Mouse (Mus musculus) ZHBTc4 (cell line): ENCODE measurements around the gene Fat2.

ENCODE experiments used
- DNase-seq: peaks from one replicate; pipeline ENCODE4 v3.0.0-alpha.2; 2011; ENCODE audit warnings: low read depth, low spot score

Gene Fat2

DNA sequence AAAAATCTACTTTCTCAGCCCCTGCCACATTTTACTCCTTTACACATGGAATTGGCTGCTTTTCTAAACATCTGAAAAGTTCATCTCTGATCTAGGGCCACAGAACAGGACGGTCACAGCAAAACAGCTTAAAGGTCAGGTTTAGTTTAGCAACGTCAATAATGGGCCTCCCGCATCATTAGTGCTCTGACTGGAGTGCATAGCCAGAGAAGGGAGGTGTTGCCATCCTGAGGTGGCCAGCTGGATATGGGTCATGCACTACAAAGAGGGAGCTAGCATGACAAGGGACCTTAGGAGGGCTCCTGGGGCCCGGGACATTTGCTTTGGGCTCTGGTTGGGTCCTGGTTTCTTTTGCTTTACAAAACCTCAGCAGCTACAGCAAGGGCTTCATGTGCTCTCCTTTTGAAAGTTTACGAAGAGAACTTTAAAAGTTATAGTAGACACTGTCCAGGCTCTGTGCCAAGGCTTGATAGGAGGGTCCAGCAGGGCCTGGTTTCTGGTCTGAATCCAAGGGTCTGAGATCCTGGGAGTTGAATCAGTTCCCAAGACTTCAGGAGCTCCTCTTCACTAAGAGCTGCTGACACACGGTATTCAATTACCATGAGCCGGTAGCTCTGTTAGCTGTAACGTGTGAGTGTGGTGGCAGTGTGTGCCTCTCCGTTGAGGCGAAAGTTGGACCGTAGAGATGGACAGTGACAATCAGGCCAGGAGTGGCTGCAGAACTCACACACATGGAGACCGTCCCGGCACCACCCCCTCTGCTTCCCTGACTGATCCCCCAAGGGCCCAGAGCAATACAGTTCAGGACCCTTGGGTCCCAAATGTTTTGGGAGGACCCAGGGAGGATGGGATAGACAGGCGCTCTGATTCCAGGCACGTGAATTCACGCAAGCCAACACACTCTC is 6.2 kb downstream of the Fat2 start:
- DNase-seq = no peak

- no peak for DNase-seq
Observed at GRCm38 (mm10) chr11:55327558-55328409, 8.6 kb downstream of the Fat2 start.

DNA sequence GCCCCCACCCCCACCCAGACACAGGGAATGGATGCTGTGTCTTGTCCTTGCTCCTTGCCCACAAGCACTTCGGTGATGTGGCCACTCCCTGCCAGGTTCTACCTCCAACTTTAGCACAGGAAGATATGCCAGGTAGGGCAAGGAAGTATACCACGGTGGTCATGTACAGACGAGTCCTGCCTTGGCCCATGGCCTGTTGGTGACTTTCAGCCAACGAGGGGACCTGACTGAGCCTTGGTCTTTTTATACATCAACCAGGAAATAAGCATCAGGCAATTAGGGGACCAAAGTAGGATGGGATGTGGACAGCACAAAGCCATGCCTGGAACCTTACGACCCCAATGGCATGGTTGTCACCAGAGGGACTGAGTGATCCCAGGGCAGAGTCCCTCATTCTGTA is 9.3 kb downstream of the Fat2 start:
- DNase-seq = no peak

GRCm38 (mm10) chr11:55326211-55326610 is 10.2 kb downstream of the Fat2 start:
- no peak for DNase-seq

GRCm38 (mm10) chr11:55323854-55324253 is 12.5 kb downstream of the Fat2 start:
- peak; percentile 95 for DNase-seq

DNA sequence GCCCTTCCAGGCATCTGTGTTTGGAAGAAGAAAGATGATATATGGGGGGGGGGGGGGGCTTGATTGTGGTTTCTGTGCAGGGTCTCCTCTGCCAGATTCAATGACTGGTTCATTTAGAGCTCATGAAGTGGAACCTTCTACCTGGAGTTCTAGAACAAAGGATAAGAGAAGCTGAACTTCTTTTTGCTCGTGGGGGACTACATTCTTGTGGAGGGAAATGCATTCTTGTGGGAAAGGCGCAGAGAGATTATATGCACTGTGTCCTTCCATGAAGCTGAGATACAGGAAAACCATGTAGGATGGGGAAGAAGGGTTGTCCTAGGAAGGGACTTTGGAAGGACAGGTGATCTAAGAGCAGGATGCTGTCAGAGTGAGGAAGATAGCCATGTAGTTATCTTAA is 15.4 kb downstream of the Fat2 start:
- no peak for DNase-seq

DNA sequence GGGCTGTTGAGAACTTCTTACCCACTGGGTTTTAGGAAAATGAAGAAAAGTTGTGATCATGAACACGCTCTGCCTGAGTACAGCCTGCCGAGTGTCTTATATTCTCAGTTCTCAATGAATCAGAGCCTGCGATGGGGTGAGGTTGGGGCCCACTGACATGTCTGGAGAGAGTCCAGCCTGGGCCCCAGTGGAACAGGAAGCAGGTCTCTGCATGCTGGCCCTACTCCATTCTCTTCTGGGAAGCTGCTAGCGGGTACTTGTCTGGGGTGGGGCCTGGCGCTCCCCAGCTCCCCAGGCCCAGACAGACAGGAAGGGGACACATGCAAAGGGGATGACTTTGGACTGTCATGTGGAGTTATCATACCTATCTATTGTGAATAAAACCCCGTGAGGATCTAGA is 20.4 kb downstream of the Fat2 start:
- no peak for DNase-seq

DNA sequence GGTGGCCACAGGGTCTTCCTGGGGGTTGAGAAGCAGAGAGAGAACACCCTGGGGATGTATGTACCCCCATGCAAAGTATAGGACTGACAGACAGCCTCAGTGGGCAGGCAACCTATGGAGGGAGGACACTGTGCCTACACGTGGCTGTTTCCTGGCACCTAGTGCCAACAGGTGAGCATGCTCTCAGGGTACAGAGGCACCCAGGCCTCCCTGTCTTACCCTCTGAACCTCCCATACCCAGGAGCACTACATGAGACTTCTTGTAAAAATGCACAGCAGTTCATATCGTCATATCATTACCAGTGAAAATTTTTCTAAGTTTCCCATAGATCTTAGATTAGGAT is 21.7 kb downstream of the Fat2 start:
- DNase-seq = no peak

DNA sequence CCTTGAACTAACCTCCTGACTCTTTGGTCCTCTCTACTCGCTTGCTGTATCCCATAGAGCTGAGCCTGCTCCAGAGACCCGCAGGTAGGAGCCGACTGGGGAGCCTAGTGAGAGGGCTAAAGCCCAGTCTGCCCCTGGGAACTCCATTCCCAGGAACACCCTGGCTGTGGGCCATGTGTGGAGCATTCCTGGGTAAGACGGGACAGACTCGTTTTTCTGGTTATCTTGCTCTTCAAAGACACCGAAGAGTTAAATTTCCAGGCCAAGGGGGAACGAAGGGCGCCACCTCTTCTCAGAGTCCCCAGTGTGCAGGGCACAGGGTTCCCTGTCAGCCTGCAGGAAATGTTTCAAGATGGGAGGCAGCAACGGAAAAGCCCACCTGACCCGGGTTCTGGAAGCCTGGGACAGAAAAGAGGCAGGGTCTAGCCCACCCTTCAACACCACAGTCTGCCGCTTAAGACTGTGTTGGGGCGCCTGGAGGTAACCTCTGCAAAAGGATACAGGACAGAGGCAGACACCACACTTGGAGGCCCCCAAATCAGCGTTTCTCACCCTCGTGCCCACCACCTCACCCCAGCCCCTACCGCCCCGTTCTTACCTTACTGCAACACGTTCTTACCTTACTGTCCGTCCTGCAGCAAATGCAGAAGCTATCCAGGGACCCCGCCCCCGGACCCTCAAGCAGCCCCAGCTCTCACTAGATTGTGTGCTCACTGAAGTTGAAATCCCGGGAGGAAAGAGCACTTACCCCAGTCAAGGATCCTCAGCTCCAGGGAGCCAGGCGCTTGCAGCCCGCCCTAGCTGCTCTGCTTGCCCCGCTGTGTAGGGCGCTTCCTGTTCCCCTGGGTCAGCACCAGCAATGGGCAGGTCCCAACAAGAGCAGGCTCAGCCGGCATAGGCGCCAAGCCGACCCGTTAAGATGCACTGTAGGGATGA is 22.3 kb downstream of the Fat2 start:
- peak; percentile 22 for DNase-seq

DNA sequence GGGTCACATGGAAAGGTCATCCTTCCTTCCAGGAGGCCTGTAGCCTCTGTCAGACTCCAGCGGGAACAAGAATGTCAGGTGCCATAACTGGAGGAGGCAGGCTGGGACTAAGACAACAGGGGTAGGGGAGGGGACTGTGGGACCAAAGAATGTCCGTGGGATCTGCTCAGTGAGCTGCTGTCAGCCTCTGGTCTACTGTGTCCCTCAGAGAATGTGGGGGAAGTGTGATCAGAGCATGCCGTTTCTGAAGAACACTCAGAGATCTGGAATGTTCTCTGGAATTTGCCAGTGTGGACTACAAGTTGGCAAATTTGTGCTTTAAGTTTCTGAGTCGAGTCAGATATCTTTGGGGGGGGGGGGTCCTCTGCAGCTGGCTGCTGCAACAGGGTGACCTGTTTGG is 34.0 kb downstream of the Fat2 start:
- no peak for DNase-seq

GRCm38 (mm10) chr11:55293179-55293578 is 43.2 kb downstream of the Fat2 start:
- no peak for DNase-seq

- no peak for DNase-seq
Observed at GRCm38 (mm10) chr11:55291901-55292300, 44.5 kb downstream of the Fat2 start.

DNA sequence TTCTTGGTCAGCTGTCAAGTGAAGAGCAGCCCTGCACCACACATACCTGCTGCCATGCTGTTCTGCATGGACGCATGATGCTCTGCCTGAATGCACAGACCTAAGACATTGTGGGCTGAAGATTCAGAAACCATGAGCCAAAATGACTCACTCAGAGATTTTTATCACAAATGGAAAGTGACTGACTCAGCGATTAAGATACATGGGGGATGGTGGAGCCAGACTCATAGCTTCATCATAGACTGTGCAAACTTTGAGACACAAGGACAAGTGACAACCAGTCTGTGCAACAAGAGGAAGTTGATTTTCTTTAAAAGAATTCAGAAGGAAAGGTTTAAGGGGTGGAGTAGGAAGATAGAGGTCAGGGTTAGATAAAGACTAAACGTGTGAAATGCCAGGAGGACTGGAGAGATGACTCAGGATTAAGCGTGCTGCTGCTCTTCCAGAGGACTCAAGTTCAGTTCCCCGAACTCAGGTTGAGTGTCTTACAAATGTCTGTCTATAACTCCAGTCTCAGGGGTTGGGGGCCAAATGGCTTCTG is 46.4 kb downstream of the Fat2 start:
- no peak for DNase-seq

DNA sequence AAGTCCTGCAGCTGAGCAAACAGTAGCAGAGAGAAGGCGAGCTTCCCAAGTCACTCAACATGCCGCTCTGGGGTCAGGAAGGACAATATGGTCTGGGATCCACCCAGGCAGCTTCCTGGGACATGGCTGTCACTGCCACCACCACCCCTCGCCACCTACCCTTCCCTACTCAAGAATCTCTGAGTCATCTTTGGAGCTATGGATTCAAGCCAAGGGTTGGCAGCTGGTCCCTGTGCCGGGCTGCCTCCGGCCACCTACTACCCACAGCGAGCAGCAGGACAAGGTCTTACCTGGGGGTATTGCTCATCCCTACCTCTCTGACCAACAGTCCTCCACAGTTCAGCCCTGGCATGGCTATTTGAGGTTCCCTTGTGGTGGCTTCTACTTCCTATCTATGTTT is 61.6 kb downstream of the Fat2 start:
- DNase-seq = no peak

DNA sequence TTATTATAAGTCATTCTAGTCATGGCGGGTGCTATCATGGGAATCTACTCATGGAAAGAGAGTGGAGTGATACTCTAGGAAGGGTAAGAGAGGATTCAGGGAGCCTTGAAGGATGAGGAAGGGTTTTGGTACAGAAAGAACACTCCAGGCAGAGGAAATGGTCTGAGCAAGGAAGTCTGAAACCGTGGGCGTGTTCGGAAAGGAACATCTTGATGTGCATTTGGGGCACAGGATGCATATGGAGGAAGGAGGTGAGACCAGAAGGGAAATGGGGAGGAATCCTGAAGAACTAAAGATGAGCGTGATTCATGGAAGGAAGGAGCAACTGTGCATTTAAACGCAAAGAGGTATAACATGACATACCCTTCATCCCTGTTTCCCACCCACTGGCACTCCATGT is 67.8 kb downstream of the Fat2 start:
- no peak for DNase-seq

DNA sequence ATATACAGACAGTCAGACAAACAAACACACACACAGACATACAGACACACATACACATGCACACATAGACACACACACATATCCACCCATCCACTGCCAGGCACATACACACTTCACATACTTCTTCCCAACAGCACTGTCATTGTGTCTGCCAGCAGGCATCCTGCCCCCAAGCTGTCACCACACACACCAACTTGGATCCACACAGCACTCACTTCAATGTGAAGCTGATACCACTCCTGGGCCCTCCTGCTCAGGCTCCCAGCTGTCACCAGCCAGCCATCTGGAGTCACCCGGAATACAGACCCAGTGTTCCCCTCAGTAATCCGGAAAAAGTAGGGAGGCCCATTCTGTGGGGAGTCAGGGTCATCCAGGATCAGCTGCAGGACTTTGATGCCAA is 70.7 kb downstream of the Fat2 start:
- DNase-seq = no peak

- no peak for DNase-seq
Observed at GRCm38 (mm10) chr11:55264318-55264717, 72.0 kb downstream of the Fat2 start.

DNA sequence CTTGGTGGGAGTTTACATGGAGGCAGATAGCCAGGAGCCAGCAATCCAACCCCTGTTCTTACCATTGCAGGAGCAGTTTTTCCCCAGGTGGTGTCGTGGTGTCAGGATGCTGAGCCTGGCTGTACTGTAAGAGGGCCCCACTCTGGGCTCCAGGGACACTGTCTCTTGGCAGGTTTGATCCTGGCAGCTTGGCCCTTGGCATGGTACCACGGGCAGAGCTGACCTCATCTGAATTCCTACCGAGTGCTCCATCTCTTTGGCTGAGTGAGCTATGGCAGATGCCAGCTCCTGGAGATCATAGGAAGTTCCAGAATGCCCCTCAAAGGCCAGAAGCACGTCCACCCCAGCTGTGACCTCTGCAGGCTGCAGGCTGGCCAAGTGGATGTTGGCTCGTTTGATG is 74.4 kb downstream of the Fat2 start:
- no peak for DNase-seq

- DNase-seq = no peak
Observed at GRCm38 (mm10) chr11:55261105-55261504, 75.3 kb downstream of the Fat2 start.

DNA sequence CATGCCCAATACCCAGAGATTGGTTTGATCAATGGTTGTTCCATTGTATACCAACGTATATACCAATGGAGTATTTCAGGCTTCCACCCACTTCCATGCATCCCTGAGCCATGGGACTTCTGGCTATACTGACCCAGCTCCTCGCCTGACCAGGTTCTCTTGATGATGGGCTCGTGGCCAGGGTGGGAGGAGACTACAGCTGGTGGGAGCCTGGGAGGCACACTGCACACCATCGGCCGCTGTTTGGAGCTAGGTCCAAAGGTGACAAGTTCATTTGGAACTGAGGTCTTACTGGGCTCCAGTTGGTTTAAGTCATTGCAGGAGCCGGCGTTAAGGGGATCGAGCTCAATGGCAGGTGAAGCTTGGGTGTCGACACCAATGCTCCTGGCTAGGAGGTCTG is 83.0 kb downstream of the Fat2 start:
- DNase-seq = no peak

DNA sequence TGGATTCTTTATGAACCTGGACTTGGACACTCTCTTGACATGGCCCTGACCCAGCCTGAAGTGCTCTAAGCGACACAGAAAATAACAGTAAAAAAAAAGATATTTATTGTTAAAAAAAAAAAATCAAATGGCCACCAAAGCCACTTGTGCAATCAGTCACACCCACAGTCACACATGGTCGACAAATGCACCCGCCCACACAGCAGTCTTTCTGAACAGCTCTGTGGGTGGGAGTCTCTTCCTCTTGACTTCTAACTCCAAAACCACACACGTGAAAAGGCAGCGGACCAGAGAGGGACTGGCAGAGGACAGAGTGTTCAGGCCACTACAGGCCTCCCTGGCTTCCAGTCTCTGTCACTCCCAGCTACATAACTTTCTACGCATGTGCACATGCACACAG is 85.8 kb downstream of the Fat2 start:
- no peak for DNase-seq

DNA sequence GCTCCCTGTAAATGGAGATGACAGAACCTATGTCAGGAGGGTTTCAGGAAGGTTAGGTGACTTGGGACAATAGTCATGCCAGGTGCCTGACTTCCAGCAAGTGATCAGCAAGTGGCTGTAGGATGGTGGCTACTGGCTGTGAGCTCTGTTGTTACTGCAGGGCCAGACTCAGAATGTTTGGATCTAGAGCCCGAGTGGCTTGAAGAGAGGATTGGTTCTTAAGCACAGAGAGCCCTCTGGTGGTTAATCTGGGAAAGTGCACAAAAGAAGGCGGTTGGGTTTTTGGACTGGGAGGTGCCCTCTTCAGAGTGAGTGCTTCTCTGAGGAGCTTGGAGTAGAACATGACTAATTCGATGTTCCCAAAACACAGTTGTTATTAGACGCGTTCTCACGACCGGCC is 95.8 kb downstream of the Fat2 start:
- peak; percentile 54 for DNase-seq
